Mouse (Mus musculus): ENCODE measurements around the gene Slc25a12.

DNA sequence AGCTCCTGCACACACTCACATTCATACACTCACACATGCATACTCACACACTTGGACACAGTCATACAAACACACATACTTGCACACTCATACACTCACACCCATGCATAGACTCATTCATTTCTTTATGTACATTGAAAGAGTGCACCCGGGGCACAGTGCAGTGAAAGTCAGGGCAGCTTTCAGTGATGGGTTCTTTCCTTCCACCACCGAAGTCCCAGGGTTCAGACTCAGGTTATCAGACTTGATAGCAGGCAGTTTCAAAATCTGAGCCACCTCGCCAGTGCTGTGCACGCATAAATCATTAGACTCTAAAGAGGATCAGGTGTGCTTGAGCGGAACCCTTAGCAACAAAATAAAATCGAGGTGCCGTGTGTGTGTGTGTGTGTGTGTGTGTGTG lies 17.4 kb downstream of the Slc25a12 start:
- no peak for TF ChIP-seq POLR2A (IDR thresholded peaks at IDR 0.05; ENCODE audit: borderline replicate concordance, extremely low read depth, insufficient read depth, insufficient read length, poor library complexity, severe bottlenecking)
- TF ChIP-seq CTCF (IDR thresholded peaks at IDR 0.05; ENCODE audit: borderline replicate concordance, extremely low read depth, insufficient read depth, insufficient read length) = no peak
